Mouse (Mus musculus): ENCODE results near the gene Ap5z1.

Ap5z1 gene

DNA sequence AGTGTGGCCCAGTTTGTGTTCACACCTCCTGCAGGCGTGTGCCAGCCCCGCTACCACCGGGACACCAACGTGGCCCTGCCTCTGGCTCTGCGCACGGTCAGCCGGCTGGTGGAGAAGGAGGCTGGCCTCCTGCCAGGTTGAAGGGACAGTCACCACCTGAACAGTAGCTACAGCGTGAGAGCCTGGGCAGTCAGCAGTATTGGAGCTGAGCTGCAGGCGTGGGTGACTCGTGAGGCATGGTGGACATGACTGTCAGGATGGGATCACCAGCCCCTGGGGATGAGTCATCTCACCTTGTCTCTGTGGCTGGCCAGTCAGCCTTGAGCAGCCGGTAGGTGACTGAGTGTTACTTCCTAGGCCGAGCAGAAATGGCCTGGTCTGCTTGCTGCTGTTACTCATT, 13.6 kb downstream of the Ap5z1 start:
- no peak for DNase-seq

DNA sequence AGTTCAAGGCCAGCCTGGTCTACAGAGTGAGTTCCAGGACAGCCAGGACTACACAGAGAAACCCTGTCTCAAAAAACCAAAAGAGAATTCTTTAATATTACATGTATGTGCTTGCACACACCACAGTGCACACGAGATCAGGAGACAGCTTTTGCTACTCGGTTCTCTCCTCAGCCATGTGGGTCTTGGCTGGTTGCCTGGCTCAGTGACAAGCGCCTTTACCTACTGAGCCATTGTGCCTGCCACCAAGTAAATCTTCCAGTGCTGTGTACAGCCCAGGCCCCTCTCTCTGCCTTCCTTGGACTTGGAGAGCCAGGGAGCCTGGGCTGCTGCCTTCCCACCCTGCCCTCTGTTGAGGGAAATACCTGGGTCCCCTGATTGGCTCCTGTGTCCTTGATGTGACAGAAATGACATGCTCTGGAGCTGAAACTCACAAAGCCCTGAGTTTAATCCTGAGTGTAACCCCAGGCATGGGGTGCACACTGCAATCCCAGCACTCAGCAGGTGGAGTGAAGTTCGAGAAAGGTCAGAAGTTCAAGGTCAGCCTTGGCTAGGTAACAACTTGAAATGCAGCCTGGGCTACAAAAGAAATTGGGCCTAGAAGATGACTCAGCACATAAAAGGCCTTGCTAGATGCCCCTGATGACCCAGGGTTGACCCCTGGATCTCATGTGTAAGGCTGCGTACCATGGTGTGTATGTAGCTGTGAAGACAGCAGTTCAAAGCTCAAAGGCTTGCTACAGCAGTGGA, 14.3 kb downstream of the Ap5z1 start:
- no peak for DNase-seq

DNA sequence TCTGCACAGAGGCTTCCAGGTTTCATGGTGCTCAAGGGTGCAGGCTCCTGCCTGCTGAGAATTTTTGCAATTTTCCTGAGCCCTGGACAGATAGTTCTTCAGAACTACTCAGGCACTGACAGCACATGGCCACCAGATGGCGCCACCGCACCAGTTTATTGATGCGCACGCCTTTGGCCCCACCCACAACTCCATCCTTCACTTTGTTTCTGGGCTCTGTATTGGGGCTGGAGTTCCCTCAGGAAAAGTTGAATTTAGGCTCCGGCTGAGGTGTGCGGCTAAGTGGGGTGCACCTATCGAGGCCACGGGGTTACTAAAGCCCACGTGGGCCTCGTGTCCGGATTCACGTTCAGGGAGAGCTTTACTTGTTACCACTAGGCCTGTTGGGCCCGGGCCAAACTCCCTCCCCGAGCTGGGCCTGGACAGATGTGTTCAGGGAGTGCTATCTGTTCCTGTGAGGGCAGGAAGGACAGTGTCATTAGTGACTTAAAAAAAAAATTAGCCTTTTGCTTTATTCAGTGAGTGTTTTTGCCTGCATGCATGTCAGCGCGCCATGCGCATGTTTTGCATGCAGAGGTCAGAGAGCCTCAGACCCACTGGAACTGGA, 15.2 kb downstream of the Ap5z1 start:
- DNase-seq, result peak; percentile 81

DNA sequence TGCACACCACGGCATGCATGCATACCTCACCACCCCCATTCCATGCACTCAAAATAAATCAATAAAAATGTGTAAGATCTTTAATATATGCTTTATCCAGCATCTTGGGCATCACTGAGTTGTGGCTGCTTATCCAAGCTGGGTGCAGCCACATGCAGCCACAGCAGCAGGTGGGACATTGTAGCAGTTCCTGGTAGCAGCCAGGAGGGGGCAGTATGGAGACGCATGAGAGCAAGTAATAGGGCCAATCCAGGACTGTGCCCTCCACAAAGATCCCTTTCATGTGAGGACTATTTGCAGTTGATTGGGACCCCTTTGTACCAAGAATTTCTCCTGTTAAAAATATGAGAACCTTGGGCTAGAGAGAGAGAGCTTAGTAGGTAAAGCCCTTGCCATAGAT, 18.8 kb downstream of the Ap5z1 start:
- peak; percentile 57 for DNase-seq

DNA sequence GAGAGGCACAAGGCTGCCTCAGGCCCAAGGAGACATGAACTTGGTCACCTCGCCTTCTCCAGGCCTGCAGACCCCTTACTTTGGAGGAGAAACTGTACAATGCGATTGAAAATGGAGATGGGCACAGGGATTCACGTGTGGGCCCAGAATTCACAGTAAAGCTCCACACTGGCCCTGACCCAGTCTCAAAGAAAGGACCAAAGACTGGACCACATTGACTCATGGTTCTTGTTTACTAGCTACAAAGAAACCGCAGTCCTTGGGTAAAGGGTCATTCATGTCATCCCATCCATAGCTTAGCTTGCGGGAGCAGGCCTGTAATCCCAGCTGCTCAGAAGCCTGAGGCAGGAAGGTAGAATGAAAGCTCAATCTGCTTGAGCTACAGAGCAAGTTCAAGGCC, 19.8 kb downstream of the Ap5z1 start:
- DNase-seq, result no peak

DNA sequence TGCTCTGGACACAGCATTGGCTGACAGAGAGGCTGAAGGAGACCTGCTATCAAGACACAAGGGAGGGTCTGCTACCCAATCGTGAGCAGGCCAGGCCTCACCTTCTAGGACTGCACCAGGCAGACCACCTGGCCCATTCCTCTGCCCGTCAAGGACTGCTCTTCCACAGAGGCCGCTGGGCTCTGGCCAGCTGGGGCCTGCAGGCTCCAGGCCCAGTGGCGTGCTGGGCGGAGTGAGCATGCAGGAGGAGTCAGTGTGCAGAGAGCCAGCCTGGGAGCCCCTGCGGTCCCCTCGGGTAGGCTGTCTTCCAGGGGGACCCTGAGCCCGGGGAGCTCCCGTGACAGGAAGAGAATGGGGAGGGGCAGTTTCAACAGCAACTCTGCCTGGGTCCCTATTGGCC, 22.9 kb downstream of the Ap5z1 start:
- no peak for DNase-seq

DNA sequence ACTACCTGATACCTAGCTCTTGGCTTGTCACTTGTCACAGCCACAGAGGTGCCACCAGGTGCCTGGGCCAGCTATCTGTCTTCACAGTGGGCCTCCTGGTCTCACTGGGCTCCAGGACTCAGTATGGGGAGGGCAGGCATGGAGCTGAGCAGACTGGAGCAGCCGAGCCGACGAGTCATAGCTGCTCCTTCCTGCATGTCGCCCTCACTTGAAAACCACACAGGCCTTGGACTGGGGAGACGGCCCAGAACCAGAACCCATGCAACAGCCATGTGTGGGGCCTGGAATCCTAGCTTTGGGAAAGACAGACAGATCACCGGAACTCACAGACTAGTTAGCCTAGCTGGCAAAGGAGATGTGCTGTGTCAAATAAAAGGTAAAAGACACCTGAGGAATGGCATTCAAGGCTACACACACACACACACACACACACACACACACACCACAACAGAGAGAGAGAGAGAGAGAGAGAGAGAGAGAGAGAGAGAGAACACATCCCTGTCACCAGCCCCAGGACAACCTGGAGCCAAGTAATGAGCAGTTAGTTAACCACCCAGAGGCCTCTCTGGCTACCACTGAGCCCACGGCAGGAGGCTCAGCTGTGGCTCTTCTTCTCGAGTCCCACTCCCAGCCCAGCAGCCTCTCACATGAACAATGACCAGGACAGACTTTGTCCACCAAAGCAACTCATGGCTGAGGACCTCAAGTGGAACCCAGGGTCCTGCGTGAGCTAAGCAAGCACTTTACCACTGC, 26.4 kb downstream of the Ap5z1 start:
- DNase-seq, result no peak

DNA sequence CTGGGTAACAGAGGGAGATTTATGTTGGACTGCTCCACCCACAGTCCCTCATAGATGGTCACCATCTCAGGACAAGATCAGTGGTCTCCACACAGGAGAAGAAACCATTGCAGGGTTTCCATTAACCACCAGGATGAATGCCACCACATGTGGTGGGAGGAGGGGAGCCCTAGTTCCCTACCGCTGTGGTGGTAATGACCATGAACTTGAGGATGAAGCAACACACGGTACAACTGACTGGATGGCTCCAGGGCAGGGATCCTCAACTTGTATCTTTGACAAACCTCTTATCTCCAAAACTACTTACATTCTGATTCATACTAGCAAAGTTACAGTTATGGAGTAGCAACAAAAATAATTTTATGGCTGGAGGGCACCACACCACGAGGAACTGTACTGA, 29.6 kb downstream of the Ap5z1 start:
- DNase-seq, result no peak

DNA sequence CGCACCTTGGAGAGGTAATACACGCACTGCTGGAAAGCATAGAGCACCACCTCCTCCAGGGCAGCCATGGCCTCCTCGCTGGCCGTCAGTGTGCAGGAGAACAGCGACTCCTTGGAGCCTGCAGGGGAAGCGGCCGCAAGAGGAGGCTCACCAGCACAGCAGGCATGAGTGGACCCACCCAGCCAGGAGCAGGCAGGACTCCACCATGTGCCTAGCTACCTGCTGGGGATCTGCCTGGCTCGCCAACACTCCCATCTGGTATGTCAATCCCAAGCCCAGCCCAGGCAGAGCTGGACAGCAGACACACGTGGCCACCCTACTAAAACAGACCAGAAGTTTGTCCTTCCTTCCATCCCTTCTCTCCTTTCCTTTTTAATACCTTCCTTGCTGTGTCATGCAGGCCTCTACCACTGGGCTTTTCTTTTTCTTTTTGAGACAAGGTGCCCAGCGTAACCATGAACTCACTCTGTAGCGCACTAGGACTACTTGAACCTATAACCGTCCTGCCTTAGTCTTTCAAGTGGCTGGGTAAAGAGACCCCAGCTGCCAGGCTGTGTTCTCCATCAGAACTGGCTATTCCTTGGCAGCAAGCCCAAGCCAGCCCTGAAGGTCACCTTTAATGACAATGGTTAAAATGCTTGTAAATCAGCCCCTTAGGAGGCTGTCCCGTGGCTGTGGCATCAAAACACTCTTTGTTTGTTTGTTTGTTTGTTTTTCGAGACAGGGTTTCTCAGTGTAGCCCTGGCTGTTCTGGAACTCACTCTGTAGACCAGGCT, 31.8 kb downstream of the Ap5z1 start:
- DNase-seq, result no peak

DNA sequence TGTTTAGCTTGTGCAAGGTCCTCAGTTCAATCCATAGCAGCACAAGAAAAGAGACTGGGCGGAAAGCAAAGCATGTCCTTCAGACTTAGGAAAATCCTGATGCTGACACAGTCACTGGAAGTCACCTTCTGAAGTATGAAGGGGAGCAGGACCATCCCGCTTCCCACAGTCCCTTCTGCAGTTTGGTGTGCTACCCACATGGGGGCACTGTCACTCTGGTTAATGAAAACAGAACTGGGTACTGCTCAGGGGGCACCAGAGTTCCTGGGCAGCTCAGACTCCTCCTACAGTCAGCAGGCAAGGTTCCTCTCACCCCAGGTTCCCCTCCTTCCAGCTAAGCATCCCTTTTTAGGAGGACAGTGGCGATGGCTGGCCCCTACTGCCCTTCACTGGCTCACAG, 35.2 kb downstream of the Ap5z1 start:
- DNase-seq, result peak; percentile 30

DNA sequence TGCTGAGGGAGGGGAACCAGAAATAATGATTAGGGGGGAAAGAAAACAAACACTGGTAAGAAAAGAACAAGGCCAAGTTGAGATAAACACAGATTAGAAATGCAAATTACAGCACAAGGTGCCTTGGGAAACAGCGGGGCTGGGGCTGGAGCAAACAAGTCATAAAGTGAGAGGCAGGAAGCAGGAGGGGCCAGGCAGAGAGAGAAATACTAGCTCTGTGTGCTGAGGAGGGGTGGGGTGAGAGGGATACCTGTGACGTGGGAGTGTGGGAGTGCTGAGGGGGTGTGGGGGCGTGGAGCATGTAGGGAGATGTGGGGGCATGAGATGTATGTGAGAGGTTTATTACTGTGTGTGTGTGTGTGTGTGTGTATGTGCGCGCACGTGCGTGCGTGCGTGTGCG, 37.2 kb downstream of the Ap5z1 start:
- DNase-seq, result no peak

DNA sequence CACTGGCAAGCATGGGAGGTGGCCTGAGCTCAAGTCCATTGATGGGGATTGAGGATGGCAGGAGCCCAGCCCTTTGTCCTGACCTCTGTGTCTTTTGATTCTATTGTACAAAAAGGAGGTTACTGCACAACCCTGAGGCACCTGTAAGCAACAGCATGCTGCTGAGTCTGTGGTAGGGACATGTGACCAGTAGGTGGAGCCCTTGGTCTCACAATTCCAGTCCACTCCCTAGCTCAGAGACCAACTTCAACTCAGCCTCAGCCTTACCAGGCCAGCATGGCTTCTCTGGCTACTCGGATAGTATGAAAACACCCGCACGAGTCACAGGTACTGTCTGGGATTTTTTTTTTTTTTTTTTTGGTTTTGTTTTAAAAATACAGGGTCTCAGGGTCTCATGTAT, 38.7 kb downstream of the Ap5z1 start:
- peak; percentile 78 for DNase-seq

DNA sequence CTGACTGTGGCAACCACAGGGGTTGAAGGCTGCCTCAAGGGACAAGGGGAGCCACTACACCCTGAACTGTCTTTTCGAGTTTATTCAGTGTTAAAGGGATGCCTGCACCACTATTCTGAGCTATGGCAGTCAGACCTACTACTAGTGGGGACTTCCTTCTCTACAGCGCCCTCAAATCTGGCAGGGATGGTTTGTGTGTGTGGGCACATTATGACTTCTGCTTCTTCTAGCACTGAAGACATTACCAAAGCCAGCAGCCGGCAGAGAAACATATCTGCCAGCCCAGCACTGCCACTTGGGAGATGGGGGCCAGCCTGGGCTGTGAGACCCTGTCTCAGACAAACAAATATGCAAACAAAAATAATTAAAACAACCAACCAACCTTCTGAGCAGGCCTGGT, 40.4 kb downstream of the Ap5z1 start:
- DNase-seq, result no peak

DNA sequence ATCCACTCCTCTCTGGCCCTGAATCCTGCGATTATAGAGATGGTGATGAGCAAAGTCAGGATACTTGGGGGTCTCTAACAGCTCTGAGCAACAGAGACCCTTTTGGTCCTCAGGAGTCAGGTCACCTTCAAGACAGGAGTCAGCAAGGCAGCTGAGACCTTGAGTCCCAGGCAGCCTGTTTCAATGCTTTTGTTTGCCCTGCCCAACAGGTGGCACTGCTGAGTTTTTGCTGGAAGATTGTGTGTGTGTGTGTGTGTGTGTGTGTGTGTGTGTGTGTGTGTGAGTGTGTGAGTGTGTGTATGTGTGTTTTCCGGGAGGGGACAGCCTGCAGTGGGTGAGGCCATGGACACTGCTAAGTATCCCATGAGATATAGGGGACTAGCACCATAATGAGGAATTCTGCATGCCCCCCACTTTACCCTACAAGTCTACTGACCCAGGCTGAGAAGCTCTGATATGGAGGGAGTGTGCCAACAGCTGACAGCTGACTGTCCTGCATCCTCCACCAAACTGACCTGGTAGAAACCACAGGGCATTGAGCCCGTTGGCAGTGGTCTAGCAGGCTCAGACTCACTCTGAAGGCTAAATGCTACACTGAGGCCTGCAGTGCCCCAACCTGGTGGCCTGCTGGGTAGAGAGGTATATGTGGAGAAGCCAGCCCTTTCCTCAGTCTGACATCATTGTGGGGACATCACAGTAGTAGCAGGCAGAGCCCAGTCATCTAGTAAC, 42.1 kb downstream of the Ap5z1 start:
- peak; percentile 19 for DNase-seq

DNA sequence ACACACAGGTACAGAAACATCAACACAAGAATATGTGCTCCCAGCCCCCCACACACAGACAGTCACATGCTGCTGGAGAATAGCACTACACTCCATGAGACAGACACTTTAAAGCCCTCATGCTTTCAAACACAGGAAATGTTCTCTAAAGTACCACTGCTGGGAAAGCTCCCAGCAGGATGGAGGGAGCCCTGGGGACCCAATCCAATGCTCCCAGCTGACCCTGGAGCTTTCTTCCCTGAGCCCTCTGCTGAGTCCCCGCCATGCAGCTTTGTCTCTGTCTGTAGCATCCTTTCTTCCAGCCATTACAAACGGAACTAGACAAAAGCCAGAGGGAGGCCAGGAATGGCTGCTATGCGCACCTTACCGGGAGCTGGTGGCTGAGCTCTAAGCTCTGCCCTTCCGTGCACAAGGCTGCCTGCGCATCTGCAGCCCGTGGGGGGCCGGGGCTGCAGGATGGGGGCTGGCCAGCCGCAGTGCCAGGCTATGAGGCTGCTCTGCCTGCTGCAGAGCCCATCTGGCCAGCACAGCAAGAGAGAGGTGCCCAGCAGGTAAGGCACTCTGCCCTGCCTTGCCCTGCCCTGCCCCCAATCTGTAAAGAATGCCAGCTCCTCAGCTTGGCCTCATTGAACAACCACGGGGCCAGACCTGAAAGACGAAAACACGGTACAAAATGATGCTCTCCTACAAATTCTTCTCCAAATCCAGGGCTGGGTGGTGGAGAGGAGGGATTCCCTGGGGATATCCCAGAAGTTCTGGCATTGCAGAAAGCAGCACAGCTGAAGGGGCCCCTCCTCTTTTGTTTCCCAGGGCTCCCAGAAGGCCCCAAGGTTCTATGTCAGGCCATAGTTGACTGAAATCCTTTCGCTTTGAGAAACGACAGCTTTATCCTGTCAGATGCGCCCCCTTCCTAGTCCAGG, 45.7 kb downstream of the Ap5z1 start:
- no peak for DNase-seq

DNA sequence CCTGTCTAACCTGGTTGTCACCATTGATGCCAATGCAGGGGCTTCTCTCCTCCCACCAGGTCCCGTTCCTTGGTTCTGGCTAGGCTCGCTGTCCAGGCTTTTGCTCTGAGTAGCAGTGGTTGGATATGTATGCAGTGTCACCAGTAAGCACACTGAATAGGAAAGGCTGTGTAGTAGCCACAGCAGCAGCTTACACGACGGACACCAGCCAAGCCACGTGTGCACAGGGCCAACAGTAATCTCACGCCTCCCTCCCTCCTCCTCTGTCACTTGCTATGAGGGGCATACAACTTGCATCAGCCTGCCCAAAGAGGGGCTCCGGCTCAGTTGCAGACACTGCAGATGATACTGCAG, 46.3 kb downstream of the Ap5z1 start:
- no peak for DNase-seq

DNA sequence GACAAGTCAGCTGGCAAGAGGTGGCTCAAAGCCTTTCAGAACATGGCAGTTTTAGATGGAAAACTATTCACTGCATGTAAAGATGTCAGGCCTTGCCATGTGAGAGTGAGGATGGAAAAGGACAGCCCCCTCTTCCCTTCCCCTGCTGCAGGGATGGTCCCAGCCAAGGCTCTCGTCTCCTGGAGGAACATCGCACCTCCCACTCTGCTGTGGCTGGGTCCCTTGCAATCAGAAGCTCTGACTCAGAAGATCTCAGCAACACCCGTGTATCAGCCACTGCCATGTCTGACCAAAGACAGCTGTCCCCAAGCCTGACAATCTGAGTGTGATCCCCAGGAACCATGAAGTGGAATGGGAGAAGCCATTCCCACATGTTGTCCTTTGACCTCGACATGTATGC, 48.4 kb downstream of the Ap5z1 start:
- no peak for DNase-seq

DNA sequence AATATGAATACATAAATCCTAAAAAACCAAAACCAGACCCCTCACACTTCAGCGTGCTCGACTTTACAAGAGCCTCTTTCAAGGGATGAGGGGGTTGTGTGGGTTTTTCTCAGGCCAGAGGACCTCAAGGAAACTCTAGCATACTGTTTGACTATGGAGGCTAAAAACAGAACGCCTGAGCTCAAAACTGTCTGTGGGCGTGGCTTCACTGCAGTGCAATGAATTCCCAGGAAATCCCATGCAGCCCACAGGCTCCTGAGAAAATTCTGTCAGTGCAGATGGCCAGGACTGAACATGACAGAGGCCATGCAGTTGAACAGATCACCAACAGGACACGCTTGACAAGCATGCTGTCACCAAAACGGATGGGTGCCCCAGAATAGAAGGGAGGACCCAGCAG, 55.2 kb downstream of the Ap5z1 start:
- peak; percentile 18 for DNase-seq

DNA sequence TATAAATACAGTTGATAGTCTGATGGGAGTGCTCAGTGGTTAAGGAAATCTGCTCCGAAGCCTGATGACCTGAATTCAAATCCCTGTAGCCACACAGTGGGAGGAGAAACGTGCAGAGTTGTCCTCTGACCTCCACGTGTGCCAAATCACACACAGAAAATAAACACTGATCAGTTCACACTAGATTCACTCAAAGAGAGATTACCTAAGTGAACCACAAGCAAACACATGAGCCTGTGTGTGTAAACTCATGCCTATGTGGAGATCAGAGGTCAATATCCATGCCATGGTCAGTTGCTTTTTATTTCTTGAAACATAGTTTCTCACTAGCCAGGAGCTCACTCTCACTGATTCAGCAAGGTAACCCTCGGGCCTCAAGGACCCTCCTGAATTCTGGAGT, 56.6 kb downstream of the Ap5z1 start:
- DNase-seq, result no peak

DNA sequence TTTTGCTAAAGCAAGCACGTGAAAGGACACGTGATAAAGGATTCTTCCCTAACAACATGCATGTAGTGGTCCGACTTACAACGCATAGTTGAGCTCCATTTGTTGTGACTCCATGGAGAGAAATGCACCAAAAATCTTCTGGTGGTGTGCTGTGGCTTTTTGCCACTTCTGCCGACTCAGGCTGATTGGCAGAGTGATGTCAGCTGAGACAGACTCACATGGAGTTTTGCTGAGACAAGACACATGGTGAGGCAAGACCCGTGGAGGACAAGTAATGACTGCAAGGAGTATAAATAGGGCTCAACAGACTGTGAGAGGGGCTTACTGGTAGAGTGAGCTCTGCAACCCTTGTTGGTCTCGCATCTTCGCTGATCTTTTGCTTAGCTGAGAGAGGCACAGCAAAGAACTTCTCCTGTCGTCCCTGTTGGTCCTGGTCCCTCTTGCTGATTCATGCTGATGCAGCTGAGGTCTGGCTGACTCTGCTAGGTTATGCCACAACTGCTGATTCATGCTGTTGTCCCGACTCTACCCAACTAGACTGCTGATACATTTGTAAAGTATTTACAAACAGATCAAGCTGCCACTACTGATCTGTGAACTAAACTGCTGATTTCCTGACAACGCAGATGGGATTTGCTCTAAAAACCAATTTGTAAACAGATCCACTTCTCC, 57.6 kb downstream of the Ap5z1 start:
- DNase-seq, result peak; percentile 74
